Mouse (Mus musculus) MEL (cell line): ENCODE data around the gene Colca2. TPM values are rescaled to one million over a fixed set of nuclear protein-coding genes. Genes with fewer than 3 reads are reported as not detected.

Experiments
- DNase-seq: peaks from one replicate; pipeline ENCODE4 v3.0.0; 2011; ENCODE audit warnings: low read depth, low spot score
- H3K27ac ChIP-seq: 2 replicates; pipeline ENCODE4 v1.5.1; 2012; ENCODE audit warnings: low read depth, mild to moderate bottlenecking, control low read depth, low read length, moderate library complexity; ENCODE audit not compliant: control insufficient read depth
- H3K27me3 ChIP-seq, 2 experiments: fragments of 150-350 bp in 1 of 2; sonication (generic) in 1 of 2; 2 replicates each; pipeline ENCODE4 v1.6.1; 2012; ENCODE audit warnings: low read length in 2 of 2, mild to moderate bottlenecking in 2 of 2, improper control_type of control experiment in 1 of 2, moderate library complexity in 1 of 2; ENCODE audit not compliant: insufficient read depth in 2 of 2, control insufficient read depth in 1 of 2
- H3K36me3 ChIP-seq, 2 experiments: 2 replicates each; pipeline ENCODE4 v1.6.1; 2012 to 2014; ENCODE audit warnings: low read length in 2 of 2, improper control_type of control experiment in 1 of 2, inconsistent platforms in 1 of 2, mild to moderate bottlenecking in 1 of 2; ENCODE audit not compliant: insufficient read depth in 2 of 2, control insufficient read depth in 1 of 2
- H3K4me1 ChIP-seq, 2 experiments: fragments of 150-350 bp in 1 of 2; sonication (generic) in 1 of 2; 2 replicates each; pipeline ENCODE4 v1.6.1; 2012; ENCODE audit warnings: low read length in 2 of 2, improper control_type of control experiment in 1 of 2, mild to moderate bottlenecking in 1 of 2; ENCODE audit not compliant: insufficient read depth in 2 of 2, control insufficient read depth in 1 of 2
- H3K4me3 ChIP-seq, 2 experiments: fragments of 150-350 bp in 1 of 2; sonication (generic) in 1 of 2; 2 replicates each; pipeline ENCODE4 v1.5.1; 2012; ENCODE audit warnings: low read depth in 2 of 2, low read length in 2 of 2, mild to moderate bottlenecking in 2 of 2, moderate library complexity in 2 of 2, control low read depth in 1 of 2, improper control_type of control experiment in 1 of 2; ENCODE audit not compliant: control insufficient read depth in 1 of 2, insufficient read depth in 1 of 2
- H3K79me2 ChIP-seq: 2 replicates; pipeline ENCODE4 v1.6.1; 2012; ENCODE audit warnings: mild to moderate bottlenecking, low read length, moderate library complexity; ENCODE audit not compliant: control insufficient read depth, poor library complexity, insufficient read depth
- H3K9ac ChIP-seq: 2 replicates; pipeline ENCODE4 v1.6.1; 2012; ENCODE audit warnings: low read depth, mild to moderate bottlenecking, control low read depth, low read length, moderate library complexity; ENCODE audit not compliant: control insufficient read depth, poor library complexity, severe bottlenecking
- H3K9me3 ChIP-seq: fragments of 150-350 bp; sonication (generic); replicated peaks from 2 replicates; pipeline ENCODE4 v1.6.1; 2012; ENCODE audit warnings: mild to moderate bottlenecking, low read length, improper control_type of control experiment, moderate library complexity; ENCODE audit not compliant: insufficient read depth
- CTCF ChIP-seq, 3 experiments: IDR thresholded peaks in 2 of 3; conservative IDR thresholded peaks in 1 of 3; 2 replicates each; pipeline ENCODE4 v1.5.1; 2011 to 2012; ENCODE audit warnings: low read length in 3 of 3, low read depth in 2 of 3, mild to moderate bottlenecking in 2 of 3, improper control_type of control experiment in 1 of 3, inconsistent platforms in 1 of 3, mixed read lengths in 1 of 3, moderate library complexity in 1 of 3; ENCODE audit not compliant: control insufficient read depth in 1 of 3, insufficient read depth in 1 of 3, poor library complexity in 1 of 3, severe bottlenecking in 1 of 3
- E2F4 ChIP-seq: IDR thresholded peaks from 2 replicates; pipeline ENCODE4 v1.6.1; 2011; ENCODE audit warnings: low read depth, low read length, improper control_type of control experiment, borderline replicate concordance
- ELF1 ChIP-seq: IDR thresholded peaks from 2 replicates; pipeline ENCODE4 v1.6.1; 2014; ENCODE audit warnings: low read depth, mild to moderate bottlenecking, inconsistent platforms, low read length, improper control_type of control experiment, moderate library complexity
- ETS1 ChIP-seq: IDR thresholded peaks from 2 replicates; pipeline ENCODE4 v1.6.1; 2012; ENCODE audit warnings: low read depth, mild to moderate bottlenecking, inconsistent platforms, low read length, improper control_type of control experiment, moderate library complexity
- GATA1 ChIP-seq: IDR thresholded peaks from 2 replicates; pipeline ENCODE4 v1.6.1; 2011; ENCODE audit warnings: low read depth, low read length, improper control_type of control experiment
- MAFK ChIP-seq: IDR thresholded peaks from 2 replicates; pipeline ENCODE4 v1.6.1; 2011; ENCODE audit warnings: low read depth, mild to moderate bottlenecking, low read length, improper control_type of control experiment, borderline replicate concordance
- MAX ChIP-seq: IDR thresholded peaks from 2 replicates; pipeline ENCODE4 v1.6.1; 2011; ENCODE audit warnings: low read length, improper control_type of control experiment
- MYC ChIP-seq: IDR thresholded peaks from 2 replicates; pipeline ENCODE4 v1.6.1; 2011; ENCODE audit warnings: low read depth, mild to moderate bottlenecking, low read length, improper control_type of control experiment, moderate library complexity
- POLR2AphosphoS2 ChIP-seq: IDR thresholded peaks from 2 replicates; pipeline ENCODE4 v1.6.1; 2011; ENCODE audit warnings: low read length, improper control_type of control experiment
- RAD21 ChIP-seq: IDR thresholded peaks from 2 replicates; pipeline ENCODE4 v1.6.1; 2011; ENCODE audit warnings: mild to moderate bottlenecking, low read depth, low read length, improper control_type of control experiment
- SIN3A ChIP-seq: IDR thresholded peaks from 2 replicates; pipeline ENCODE4 v1.6.1; 2012; ENCODE audit warnings: low read length, improper control_type of control experiment, inconsistent platforms
- TBP ChIP-seq: IDR thresholded peaks from 2 replicates; pipeline ENCODE4 v1.8.0; 2011; ENCODE audit warnings: low read depth, low read length, improper control_type of control experiment
- ZC3H11A ChIP-seq: IDR thresholded peaks from 2 replicates; pipeline ENCODE4 v1.6.1; 2012; ENCODE audit warnings: low read depth, mild to moderate bottlenecking, inconsistent platforms, low read length, improper control_type of control experiment
- ZKSCAN1 ChIP-seq: IDR thresholded peaks from 2 replicates; pipeline ENCODE4 v1.6.1; 2012; ENCODE audit warnings: low read depth, mild to moderate bottlenecking, inconsistent platforms, low read length, improper control_type of control experiment, moderate library complexity
- ZMIZ1 ChIP-seq: IDR thresholded peaks from 2 replicates; pipeline ENCODE4 v1.6.1; 2012; ENCODE audit warnings: low read depth, mild to moderate bottlenecking, inconsistent platforms, low read length, improper control_type of control experiment, moderate library complexity
- polyA plus RNA-seq, 2 experiments: library from polyadenylated mRNA; stranded (reverse) in 1 of 2; unstranded in 1 of 2; fragments of >175 nt in 1 of 2; fragments of >200 nt in 1 of 2; gene quantifications; 2 replicates each; pipeline versions ENCODE4 v1.2.1 to v1.2.4; 2012; ENCODE audit warnings: low replicate concordance in 2 of 2, low read depth in 1 of 2; ENCODE audit not compliant: insufficient read length in 2 of 2, insufficient read depth in 1 of 2, missing spikeins in 1 of 2
- total RNA-seq: library from RNA; depleted of rRNA; stranded (reverse); fragments of 300-350 nt; gene quantifications from 2 replicates; pipeline ENCODE4 v1.2.3, GENCODE M21; 2012

The Colca2 gene
- total and polyA plus RNA-seq, 3 experiments = not detected

DNA sequence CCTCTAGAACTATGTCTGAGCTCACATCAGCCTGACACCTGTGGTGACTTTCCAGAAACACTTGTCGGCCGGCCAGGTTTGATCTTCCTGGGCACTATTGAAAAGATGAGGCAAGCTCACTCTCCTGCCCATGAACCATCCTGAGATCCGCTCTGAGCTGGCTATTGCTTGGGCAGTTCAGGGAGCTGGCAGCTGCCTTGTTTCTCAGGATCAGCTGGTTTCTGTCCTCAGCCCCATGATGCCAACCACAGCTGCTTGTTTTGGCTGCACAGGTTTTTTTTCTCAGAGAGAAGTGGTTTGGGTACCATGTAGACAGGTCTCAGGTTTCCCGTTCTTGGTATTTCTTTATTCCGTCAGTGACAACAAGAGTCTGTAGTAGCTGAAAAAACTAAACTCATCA is 19.9 kb downstream of the Colca2 start:
- Histone ChIP-seq H3K9ac (no peak overlapping the region), H3K27me3 (peaks cover 0 to 1% of the 10 kb centered on the region in 2 experiments), H3K4me3 (no peak overlapping the region), H3K27ac (no peak overlapping the region), H3K4me1 (no peaks in the 10 kb centered on the region), H3K36me3 (no peaks in the 10 kb centered on the region), H3K9me3 (no peaks in the 10 kb centered on the region), H3K79me2 (no peaks in the 10 kb centered on the region)
- TF ChIP-seq ELF1 (no peak), MYC (no peak), CTCF (IDR thresholded peaks at IDR 0.05 in 2 of 3, conservative IDR thresholded peaks at IDR 0.05 in 1 of 3; ENCODE audit: control insufficient read depth in 1 of 3, insufficient read depth in 1 of 3, low read depth in 2 of 3, low read length in 3 of 3, poor library complexity in 1 of 3, severe bottlenecking in 1 of 3) (no peak), GATA1 (no peak), ETS1 (no peak), ZC3H11A (no peak), MAX (no peak), ZMIZ1 (no peak), RAD21 (no peak)
- DNase-seq = no peak

GRCm38 (mm10) chr9:51256780-51257502 is 21.4 kb downstream of the Colca2 start:
- Histone ChIP-seq H3K4me3 (no peak overlapping the region), H3K36me3 (no peaks in the 10 kb centered on the region)
- TF ChIP-seq ZKSCAN1 = no peak
- TF ChIP-seq MAFK = no peak
- no peak for TF ChIP-seq TBP
- TF ChIP-seq SIN3A = no peak
- no peak for TF ChIP-seq ZC3H11A
- TF ChIP-seq POLR2AphosphoS2 = no peak
- TF ChIP-seq E2F4 = no peak
- TF ChIP-seq, all 39 proteins: peak for 0
- Histone ChIP-seq H3K79me2 (no peaks in the 10 kb centered on the region), H3K27me3 (peaks cover 0 to 1% of the 10 kb centered on the region in 2 experiments), H3K9me3 (no peaks in the 10 kb centered on the region), H3K9ac (no peak overlapping the region), H3K4me1 (no peaks in the 10 kb centered on the region), H3K27ac (no peak overlapping the region)
- no peak for DNase-seq
